Mouse (Mus musculus) forebrain, embryonic 12.5 days (tissue): ENCODE measurements around the gene Rgs12. TPM values are rescaled to one million over a fixed set of nuclear protein-coding genes. Genes with fewer than 3 reads are reported as not detected.

ENCODE experiments used
- ATAC-seq: fragments of 200-750 bp; cut with Nextera tagmentation; 2 replicates; pipeline ENCODE4 v1.8.0; 2017; ENCODE audit warnings: moderate TSS enrichment; ENCODE audit not compliant: low FRiP score
- H3K27ac ChIP-seq: fragments of 300-500 bp; sonication (generic); 2 replicates; pipeline ENCODE4 v1.5.1; 2016; ENCODE audit warnings: mild to moderate bottlenecking
- H3K27me3 ChIP-seq: fragments of 300-500 bp; sonication (generic); 2 replicates; pipeline ENCODE4 v1.6.1; 2016; ENCODE audit warnings: mild to moderate bottlenecking
- H3K36me3 ChIP-seq: fragments of 300-500 bp; sonication (generic); replicated peaks from 2 replicates; pipeline ENCODE4 v1.6.1; 2016; ENCODE audit warnings: mild to moderate bottlenecking
- H3K4me1 ChIP-seq: fragments of 300-500 bp; sonication (generic); 2 replicates; pipeline ENCODE4 v1.6.1; 2016
- H3K4me2 ChIP-seq: fragments of 300-500 bp; sonication (generic); 2 replicates; pipeline ENCODE4 v1.6.1; 2016; ENCODE audit warnings: mild to moderate bottlenecking, moderate library complexity
- H3K4me3 ChIP-seq: fragments of 300-500 bp; sonication (generic); replicated peaks from 2 replicates; pipeline ENCODE4 v1.5.1; 2016; ENCODE audit warnings: mild to moderate bottlenecking
- H3K9ac ChIP-seq: fragments of 300-500 bp; sonication (generic); 2 replicates; pipeline ENCODE4 v1.6.1; 2016; ENCODE audit warnings: mild to moderate bottlenecking
- H3K9me3 ChIP-seq: fragments of 300-500 bp; sonication (generic); 2 replicates; pipeline ENCODE4 v1.6.1; 2016
- WGBS: fragments of 180-500 bp; shearing (Covaris S2); methylation state at CpG from one replicate; pipeline ENCODE4 v1.1.7; 2016; 5-methylcytosine and 5-hydroxymethylcytosine counted together
- polyA plus RNA-seq: library from polyadenylated mRNA; unstranded; fragments of >200 nt; fragmentation: Nextera tagmentation; extraction: Ambion mirVana; gene quantifications from 2 replicates; pipeline ENCODE4 v1.2.1, GENCODE M21; 2016

The Rgs12 gene
- polyA plus RNA-seq, 1 experiment from 2014 or later = 75.4 TPM

GRCm38 (mm10) chr5:35050541-35050940, 101.3 kb downstream of the Rgs12 start:
- Histone ChIP-seq H3K4me2 (no peak overlapping the region), H3K27me3 (peaks cover 12% of the 10 kb centered on the region; the same call in 1 of the 2 replicates), H3K4me1 (no peaks in the 10 kb centered on the region), H3K9ac (no peak overlapping the region), H3K9me3 (no peaks in the 10 kb centered on the region), H3K27ac (no peak overlapping the region), H3K4me3 (no peak overlapping the region), H3K36me3 (no peaks in the 10 kb centered on the region)
- WGBS = 72% methylated on average over 5 of the region's 5 CpGs
- ATAC-seq = no peak

GRCm38 (mm10) chr5:35054628-35055027, 105.4 kb downstream of the Rgs12 start:
- Histone ChIP-seq H3K36me3 (no peaks in the 10 kb centered on the region), H3K4me1 (peaks cover 15% of the 10 kb centered on the region), H3K9ac (no peak overlapping the region), H3K4me2 (no peak overlapping the region), H3K4me3 (no peak overlapping the region), H3K27me3 (peaks cover 53% of the 10 kb centered on the region), H3K27ac (no peak overlapping the region), H3K9me3 (no peaks in the 10 kb centered on the region)
- ATAC-seq = no peak
- WGBS = 86% methylated on average over 3 of the region's 3 CpGs

- 82% methylated on average over 12 of the region's 12 CpGs for WGBS
- Histone ChIP-seq H3K4me2 (no peak overlapping the region), H3K27ac (no peak overlapping the region), H3K36me3 (no peaks in the 10 kb centered on the region), H3K4me3 (no peak overlapping the region), H3K9ac (no peak overlapping the region), H3K27me3 (peaks cover 57% of the 10 kb centered on the region), H3K4me1 (peaks cover 15% of the 10 kb centered on the region), H3K9me3 (no peaks in the 10 kb centered on the region)
- no peak for ATAC-seq
Observed at GRCm38 (mm10) chr5:35055076-35055475, 105.8 kb downstream of the Rgs12 start.

DNA sequence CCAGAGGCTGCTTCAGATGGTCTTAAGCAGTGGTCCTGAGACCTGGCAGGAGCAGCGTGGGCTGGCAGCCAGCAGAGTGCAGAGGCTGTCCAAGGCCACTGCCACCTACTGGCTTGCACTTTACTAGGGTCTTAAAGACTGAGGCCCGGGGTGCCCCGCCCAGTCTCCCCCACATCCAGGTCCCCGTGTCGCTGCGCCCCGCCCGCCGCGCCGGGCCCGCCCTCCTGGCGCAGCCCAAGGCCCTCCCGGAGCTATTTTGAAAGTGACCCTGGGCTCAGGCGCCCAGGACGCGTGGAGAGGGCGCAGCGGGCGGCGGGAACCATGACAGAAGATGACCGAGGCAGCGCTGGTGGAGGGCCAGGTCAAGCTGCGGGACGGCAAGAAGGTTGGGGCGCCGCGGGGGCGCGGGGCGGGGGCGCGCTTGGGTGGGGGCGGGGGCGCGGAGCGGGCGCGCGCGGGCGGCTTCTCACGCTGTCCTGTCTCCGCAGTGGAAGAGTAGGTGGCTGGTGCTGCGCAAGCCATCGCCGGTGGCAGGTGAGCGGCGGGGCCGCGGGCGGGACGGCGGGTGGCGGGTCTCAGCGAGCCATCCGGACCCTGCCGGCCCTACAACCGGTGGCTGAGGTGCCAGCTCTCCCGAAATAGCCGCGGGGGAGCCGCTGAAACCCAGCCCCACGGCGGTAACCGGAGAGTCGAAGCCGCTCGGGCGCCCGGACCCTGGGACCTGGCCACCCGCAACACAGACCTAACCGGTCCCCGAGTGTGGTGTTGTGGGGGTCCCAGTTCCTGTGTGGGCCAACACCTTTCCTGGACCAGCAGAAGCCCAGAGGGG, 107.6 kb downstream of the Rgs12 start, which contains the start of gene Dok7:
TSS of gene Dok7 (plus strand) at position 163 of the 829 bp plus-strand sequence.
- H3K4me1 ChIP-seq = peaks cover 15% of the 10 kb centered on the region
- peak within 1 kb of the TSS; percentile 97 for H3K4me2 ChIP-seq
- WGBS = 2% methylated on average over 71 of the region's 74 CpGs
- ATAC-seq = peak; percentile 71
- no peaks in the 10 kb centered on the region for H3K9me3 ChIP-seq
- H3K9ac ChIP-seq = peak within 1 kb of the TSS; percentile 62
- no peak within 1 kb of the TSS for H3K27ac ChIP-seq
- H3K36me3 ChIP-seq = no peaks in the 10 kb centered on the region
- peak within 1 kb of the TSS; percentile 56 for H3K4me3 ChIP-seq
- H3K27me3 ChIP-seq = peaks cover 60% of the 10 kb centered on the region

DNA sequence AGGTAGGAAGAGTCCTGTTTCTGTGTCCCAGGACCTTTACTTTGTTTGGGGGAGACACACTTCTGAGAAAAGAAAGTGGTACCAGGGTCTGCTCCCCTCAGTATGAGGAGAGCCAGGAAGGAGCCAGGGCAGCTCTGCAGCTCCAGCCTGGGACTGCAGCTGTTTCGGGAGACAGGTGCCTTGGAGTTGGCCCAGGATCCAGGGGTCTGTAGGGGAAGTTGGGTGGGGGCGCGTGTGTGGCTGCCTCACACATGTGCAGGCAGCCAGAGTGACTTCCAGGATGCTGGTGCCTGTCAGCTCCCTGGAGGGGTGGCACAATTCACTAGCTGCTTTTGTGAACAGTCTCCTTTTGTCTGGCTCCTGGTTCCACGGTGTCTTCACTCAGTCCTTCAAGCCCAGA, 108.3 kb downstream of the Rgs12 start:
- 17% methylated on average over 4 of the region's 4 CpGs for WGBS
- Histone ChIP-seq H3K9ac (peak overlapping the region; percentile 62; the same call in 1 of the 2 replicates), H3K4me1 (peaks cover 15% of the 10 kb centered on the region), H3K4me3 (peak overlapping the region; percentile 56), H3K4me2 (peak overlapping the region; percentile 97), H3K27ac (no peak overlapping the region), H3K9me3 (no peaks in the 10 kb centered on the region), H3K36me3 (no peaks in the 10 kb centered on the region), H3K27me3 (peaks cover 60% of the 10 kb centered on the region)
- ATAC-seq = no peak

DNA sequence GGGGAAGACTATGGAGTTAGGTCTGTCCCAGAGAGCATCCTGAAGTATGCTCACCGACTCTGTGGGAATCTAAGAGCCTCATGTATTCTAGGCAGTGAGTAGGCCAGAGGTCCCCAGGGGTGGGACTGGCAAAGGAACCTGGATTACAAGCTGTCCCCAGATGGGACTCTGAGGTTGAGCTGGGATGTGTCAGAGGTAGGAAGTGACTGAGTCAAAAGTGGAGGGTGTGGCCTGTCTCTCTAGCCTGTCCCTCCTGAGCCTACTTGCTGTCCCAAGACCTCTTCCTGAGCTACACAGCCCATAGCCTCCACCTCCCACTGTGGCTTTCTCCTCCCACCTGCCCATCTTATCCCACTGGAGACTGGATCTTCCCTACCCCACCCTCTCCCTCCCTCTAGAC, 109.0 kb downstream of the Rgs12 start:
- H3K4me3 ChIP-seq = no peak overlapping the region
- H3K4me2 ChIP-seq = no peak overlapping the region; the same call in 1 of the 2 replicates
- no peak overlapping the region for H3K27ac ChIP-seq
- H3K4me1 ChIP-seq = peaks cover 15% of the 10 kb centered on the region
- peaks cover 60% of the 10 kb centered on the region for H3K27me3 ChIP-seq
- H3K9me3 ChIP-seq = no peaks in the 10 kb centered on the region
- no peak overlapping the region for H3K9ac ChIP-seq
- 57% methylated on average over 1 of the region's 1 CpGs for WGBS
- no peaks in the 10 kb centered on the region for H3K36me3 ChIP-seq
- ATAC-seq = no peak

DNA sequence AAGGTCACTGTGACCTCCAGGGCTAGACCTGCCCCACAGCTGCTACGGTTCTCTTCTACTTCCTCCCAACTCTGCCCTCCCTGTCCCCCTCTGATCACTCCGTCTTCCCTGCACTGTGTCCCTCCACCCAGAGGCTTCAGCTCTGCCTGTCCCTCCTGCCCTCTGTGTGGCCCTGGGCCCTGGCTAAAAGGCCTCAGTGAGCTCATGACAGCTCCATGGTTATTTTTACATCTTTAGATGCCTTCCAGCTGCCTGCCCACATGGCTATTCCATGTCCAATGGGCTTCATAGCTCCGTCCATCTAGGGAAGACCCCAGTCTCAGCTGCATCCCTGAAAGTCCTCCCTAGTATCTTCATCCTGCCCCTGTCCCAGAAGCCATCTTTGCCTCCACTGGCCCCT, 110.9 kb downstream of the Rgs12 start:
- 83% methylated on average over 3 of the region's 3 CpGs for WGBS
- Histone ChIP-seq H3K9ac (no peak overlapping the region), H3K27me3 (peaks cover 53% of the 10 kb centered on the region), H3K9me3 (no peaks in the 10 kb centered on the region), H3K4me3 (no peak overlapping the region), H3K36me3 (no peaks in the 10 kb centered on the region), H3K4me1 (peaks cover 15% of the 10 kb centered on the region), H3K4me2 (no peak overlapping the region), H3K27ac (no peak overlapping the region)
- no peak for ATAC-seq

DNA sequence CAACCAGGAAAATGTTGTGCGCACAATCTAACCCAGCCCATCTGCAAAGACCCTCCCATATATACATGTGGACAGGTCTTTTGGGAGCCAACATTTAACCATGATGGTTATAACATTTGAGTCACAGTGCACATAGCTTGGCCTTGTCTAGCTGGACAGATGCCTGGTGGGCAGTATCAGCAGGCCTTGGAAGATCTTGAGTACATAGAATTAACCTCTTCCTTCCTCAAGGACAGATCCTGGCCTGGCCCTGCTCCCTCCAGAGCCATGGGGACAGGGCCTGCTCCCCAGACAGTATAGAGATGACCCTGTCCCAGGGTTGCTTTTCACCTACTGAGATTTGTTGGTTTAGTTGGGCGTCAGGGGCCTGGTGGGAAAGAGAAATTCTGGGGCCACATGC, 120.6 kb downstream of the Rgs12 start:
- H3K27ac ChIP-seq = no peak overlapping the region
- ATAC-seq = no peak
- 89% methylated on average over 2 of the region's 2 CpGs for WGBS
- H3K9ac ChIP-seq = no peak overlapping the region
- no peaks in the 10 kb centered on the region for H3K9me3 ChIP-seq
- H3K4me3 ChIP-seq = no peak overlapping the region
- H3K36me3 ChIP-seq = no peaks in the 10 kb centered on the region
- H3K4me2 ChIP-seq = no peak overlapping the region
- H3K27me3 ChIP-seq = no peaks in the 10 kb centered on the region
- peaks cover 8% of the 10 kb centered on the region for H3K4me1 ChIP-seq

DNA sequence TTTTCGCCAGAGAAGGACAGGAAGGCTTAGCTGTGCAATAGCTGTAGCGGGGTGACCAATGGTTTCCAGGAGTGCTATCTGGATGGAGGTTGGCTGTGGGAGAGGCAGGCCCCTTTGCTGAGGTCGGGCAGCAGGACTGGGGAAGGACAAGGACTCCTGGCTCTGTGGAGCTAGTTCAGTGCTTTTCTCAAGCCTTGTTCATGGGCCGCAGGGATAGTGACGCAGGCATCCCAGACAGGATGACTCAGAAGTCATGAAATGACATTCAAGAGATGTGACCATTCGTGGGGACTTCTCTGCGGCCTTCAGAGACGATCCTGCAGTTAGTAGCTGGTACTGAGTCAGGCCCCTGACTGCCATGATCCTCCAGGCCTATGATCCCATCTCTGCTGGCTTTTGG, 121.1 kb downstream of the Rgs12 start:
- Histone ChIP-seq H3K9me3 (no peaks in the 10 kb centered on the region), H3K4me3 (no peak overlapping the region), H3K27ac (no peak overlapping the region), H3K4me1 (peaks cover 8% of the 10 kb centered on the region), H3K36me3 (no peaks in the 10 kb centered on the region), H3K4me2 (no peak overlapping the region), H3K27me3 (no peaks in the 10 kb centered on the region), H3K9ac (no peak overlapping the region)
- no peak for ATAC-seq
- 85% methylated on average over 8 of the region's 8 CpGs for WGBS

- H3K9ac ChIP-seq = no peak overlapping the region
- peaks cover 8% of the 10 kb centered on the region for H3K4me1 ChIP-seq
- WGBS = 69% methylated on average over 7 of the region's 7 CpGs
- 0 out of 2 replicates have a peak, but pooled peaks have one; percentile 17 for ATAC-seq
- no peaks in the 10 kb centered on the region for H3K27me3 ChIP-seq
- H3K36me3 ChIP-seq = no peaks in the 10 kb centered on the region
- peak overlapping the region; percentile 5; the same call in 1 of the 2 replicates for H3K27ac ChIP-seq
- H3K9me3 ChIP-seq = no peaks in the 10 kb centered on the region
- H3K4me2 ChIP-seq = no peak overlapping the region
- H3K4me3 ChIP-seq = no peak overlapping the region
Observed at GRCm38 (mm10) chr5:35070953-35071352, 121.7 kb downstream of the Rgs12 start.

DNA sequence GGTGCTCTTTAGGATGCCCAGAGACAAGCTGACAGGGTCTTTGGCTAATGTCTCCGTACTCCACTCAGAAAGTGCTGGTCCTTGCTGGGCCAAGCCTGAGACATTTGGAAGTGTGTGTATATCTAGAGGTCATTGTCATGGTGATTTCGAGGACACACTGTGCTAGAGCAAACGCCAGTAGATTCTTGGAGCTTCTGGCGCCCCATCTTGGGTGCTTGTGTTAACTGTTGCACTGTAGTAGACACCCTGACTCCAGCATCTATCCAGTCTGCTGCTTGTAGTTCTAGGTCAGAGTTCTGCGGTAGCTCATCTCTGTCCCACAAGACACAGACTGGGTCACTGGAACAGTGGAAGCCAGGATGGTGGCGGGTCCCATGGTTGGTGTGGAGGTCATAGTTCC, 122.6 kb downstream of the Rgs12 start:
- ATAC-seq = no peak
- no peak overlapping the region for H3K9ac ChIP-seq
- no peak overlapping the region for H3K4me3 ChIP-seq
- no peaks in the 10 kb centered on the region for H3K9me3 ChIP-seq
- H3K36me3 ChIP-seq = no peaks in the 10 kb centered on the region
- no peak overlapping the region for H3K4me2 ChIP-seq
- peaks cover 8% of the 10 kb centered on the region for H3K4me1 ChIP-seq
- 88% methylated on average over 6 of the region's 6 CpGs for WGBS
- no peaks in the 10 kb centered on the region for H3K27me3 ChIP-seq
- H3K27ac ChIP-seq = no peak overlapping the region

DNA sequence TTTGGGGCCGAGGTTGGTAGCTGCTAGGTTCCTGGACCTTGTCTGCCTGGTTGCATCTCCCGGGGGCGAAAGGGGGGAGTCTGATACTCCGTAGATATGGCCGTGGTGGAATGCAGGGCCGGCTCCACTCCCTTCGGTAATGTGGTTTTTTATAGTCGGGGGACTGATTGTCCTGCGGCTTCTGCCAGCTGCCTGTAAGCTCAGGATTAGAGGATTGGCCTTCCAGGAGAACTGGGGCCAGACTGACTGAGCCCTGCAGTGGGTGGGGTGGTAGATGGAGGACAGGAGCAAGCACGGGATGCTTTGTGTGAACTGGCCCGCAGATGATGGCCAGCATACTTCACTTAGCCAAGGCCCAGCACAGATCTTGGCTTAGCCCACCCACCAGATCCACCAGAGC, 124.0 kb downstream of the Rgs12 start:
- ATAC-seq = no peak
- no peak overlapping the region for H3K4me3 ChIP-seq
- no peaks in the 10 kb centered on the region for H3K36me3 ChIP-seq
- no peak overlapping the region for H3K27ac ChIP-seq
- peaks cover 8% of the 10 kb centered on the region for H3K4me1 ChIP-seq
- H3K9me3 ChIP-seq = no peaks in the 10 kb centered on the region
- WGBS = 82% methylated on average over 11 of the region's 11 CpGs
- no peak overlapping the region for H3K4me2 ChIP-seq
- H3K27me3 ChIP-seq = peaks cover 2% of the 10 kb centered on the region
- H3K9ac ChIP-seq = no peak overlapping the region

DNA sequence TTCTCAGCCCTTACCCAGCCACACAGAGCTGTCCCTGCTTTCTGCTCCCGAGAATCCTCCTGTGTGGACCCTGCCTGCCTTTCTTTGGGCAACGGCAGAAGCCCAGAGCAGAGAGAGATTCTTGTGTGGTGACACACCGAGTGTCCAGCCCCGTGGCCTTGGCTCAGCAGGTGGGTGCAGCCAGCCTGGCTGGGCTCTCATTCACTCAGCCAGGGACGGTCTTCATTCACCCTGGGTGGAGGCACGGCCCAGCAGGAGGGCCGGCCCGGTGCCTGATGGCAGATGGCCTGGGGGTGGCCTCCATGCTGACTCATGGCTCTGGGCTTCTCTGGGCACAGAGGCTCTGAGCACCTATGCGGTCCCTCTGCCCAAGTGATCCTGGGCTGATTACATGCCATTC, 124.7 kb downstream of the Rgs12 start:
- Histone ChIP-seq H3K9me3 (no peaks in the 10 kb centered on the region), H3K4me2 (no peak overlapping the region), H3K27me3 (peaks cover 10% of the 10 kb centered on the region), H3K4me3 (no peak overlapping the region), H3K4me1 (peaks cover 9% of the 10 kb centered on the region), H3K27ac (no peak overlapping the region), H3K9ac (no peak overlapping the region), H3K36me3 (no peaks in the 10 kb centered on the region)
- ATAC-seq = no peak
- 76% methylated on average over 9 of the region's 9 CpGs for WGBS
